Mouse (Mus musculus) heart, embryonic 10.5 days (tissue): ENCODE measurements around the gene Nisch. TPM values are rescaled to one million over a fixed set of nuclear protein-coding genes. Genes with fewer than 3 reads are reported as not detected.

Source experiments
- DNase-seq: peaks from one replicate; pipeline ENCODE4 v3.0.0-alpha.2; 2017; ENCODE audit warnings: low spot score
- H3K27ac ChIP-seq: fragments of 300-500 bp; sonication (generic); 2 replicates; pipeline ENCODE4 v1.5.1; 2016; ENCODE audit warnings: mild to moderate bottlenecking
- H3K27me3 ChIP-seq: fragments of 300-500 bp; sonication (generic); 2 replicates; pipeline ENCODE4 v1.6.1; 2016; ENCODE audit warnings: mild to moderate bottlenecking; ENCODE audit not compliant: poor library complexity, insufficient read depth, severe bottlenecking
- H3K36me3 ChIP-seq: fragments of 300-500 bp; sonication (generic); 2 replicates; pipeline ENCODE4 v1.6.1; 2016; ENCODE audit warnings: mild to moderate bottlenecking, moderate library complexity
- H3K4me1 ChIP-seq: fragments of 300-500 bp; sonication (generic); 2 replicates; pipeline ENCODE4 v1.6.1; 2016; ENCODE audit warnings: mild to moderate bottlenecking
- H3K4me3 ChIP-seq: fragments of 300-500 bp; sonication (generic); 2 replicates; pipeline ENCODE4 v1.5.1; 2016; ENCODE audit warnings: mild to moderate bottlenecking, moderate library complexity
- H3K9me3 ChIP-seq: fragments of 300-500 bp; sonication (generic); 2 replicates; pipeline ENCODE4 v1.6.1; 2016; ENCODE audit warnings: mild to moderate bottlenecking, moderate library complexity
- WGBS: fragments of 180-500 bp; shearing (Covaris S2); methylation state at CpG from one replicate; pipeline ENCODE4 v1.1.7; 2016; 5-methylcytosine and 5-hydroxymethylcytosine counted together
- polyA plus RNA-seq: library from polyadenylated mRNA; unstranded; fragments of >200 nt; fragmentation: Nextera tagmentation; extraction: Ambion mirVana; gene quantifications from 2 replicates; pipeline ENCODE4 v1.2.1, GENCODE M21; 2016

The Nisch gene
- polyA plus RNA-seq, 1 experiment from 2014 or later, result 457 TPM

DNA sequence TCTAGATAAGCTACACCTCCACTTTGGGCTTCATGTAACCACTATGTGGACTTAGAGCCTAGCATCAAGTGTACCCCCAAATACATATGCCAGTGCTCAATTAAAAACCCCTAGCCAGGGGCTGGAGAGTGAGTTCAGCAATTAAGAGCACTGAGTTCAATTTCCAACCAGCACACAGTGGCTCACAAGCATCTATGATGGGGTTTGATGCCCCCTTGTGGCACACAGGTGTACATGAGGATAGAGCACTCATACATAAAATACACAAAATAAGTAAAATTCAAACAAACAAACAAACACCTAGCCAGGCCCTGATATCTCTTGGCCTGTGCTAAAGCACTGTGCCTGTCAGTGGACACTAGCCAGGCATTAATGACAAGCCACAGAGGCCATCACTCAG is 20.8 kb downstream of the Nisch start:
- Histone ChIP-seq H3K27me3 (no peaks in the 10 kb centered on the region), H3K4me3 (no peak overlapping the region), H3K4me1 (peaks cover 31% of the 10 kb centered on the region), H3K36me3 (peaks cover 98% of the 10 kb centered on the region), H3K9me3 (no peaks in the 10 kb centered on the region), H3K27ac (peak overlapping the region; percentile 69)
- no peak for DNase-seq

DNA sequence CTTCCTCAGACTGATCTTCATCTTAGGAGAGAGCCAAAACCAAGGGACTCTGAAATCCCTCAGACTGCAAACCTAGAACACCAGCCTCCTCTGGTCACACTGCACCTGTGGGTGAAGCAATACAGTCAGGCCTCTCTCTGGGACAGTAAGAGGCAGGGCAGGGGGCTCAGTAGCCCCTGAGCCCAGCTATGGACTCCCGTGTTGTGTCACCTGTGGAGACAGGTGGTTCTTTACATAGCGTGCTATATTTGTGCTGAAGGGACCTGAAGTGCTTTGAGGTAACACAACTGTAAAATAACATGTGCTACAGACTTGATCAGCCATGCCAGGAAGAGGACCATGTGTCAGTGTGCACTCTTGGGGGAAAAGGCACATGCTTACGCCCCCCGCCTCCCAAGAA is 21.2 kb downstream of the Nisch start:
- no peaks in the 10 kb centered on the region for H3K27me3 ChIP-seq
- 87% methylated on average over 4 of the region's 4 CpGs for WGBS
- DNase-seq, result no peak
- H3K9me3 ChIP-seq, result no peaks in the 10 kb centered on the region
- peaks cover 30% of the 10 kb centered on the region for H3K4me1 ChIP-seq
- H3K4me3 ChIP-seq, result no peak overlapping the region
- H3K36me3 ChIP-seq, result peaks cover 98% of the 10 kb centered on the region
- peak overlapping the region; percentile 69 for H3K27ac ChIP-seq

DNA sequence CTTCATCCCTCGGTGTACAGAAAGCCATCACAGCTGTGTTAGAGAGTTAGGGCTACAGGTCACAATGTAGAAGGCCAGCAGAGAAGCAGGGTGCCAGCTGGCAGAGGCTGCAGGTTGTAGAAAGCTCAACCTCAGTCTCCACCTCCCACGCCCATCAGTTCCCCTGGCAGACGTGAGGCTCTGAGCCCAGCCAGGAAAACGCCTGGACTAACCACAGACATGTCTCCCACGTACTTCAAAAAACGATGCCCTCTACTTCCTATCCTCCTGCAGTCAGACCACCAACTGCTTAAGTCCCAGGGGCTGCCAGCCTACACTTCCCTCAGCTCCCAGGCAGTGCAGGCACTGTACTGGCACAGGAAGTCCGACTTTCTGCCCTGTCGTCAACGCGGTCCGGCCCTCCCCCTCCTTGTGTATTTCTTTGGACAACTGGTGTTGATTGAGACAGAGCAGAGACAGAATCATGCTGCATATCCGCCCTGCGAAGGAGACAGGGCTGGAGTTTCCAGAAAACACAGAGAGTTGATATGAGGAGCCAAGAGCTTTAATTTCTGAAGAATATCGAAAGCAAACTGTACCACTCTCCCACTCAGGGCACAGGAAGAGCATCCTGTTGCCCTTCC is 21.7 kb downstream of the Nisch start:
- WGBS, result 52% methylated on average over 14 of the region's 14 CpGs
- Histone ChIP-seq H3K4me3 (peak overlapping the region; percentile 13; the same call in 1 of the 2 replicates), H3K36me3 (peaks cover 98% of the 10 kb centered on the region), H3K27me3 (no peaks in the 10 kb centered on the region), H3K9me3 (no peaks in the 10 kb centered on the region), H3K27ac (peak overlapping the region; percentile 69), H3K4me1 (peaks cover 27% of the 10 kb centered on the region)
- DNase-seq, result no peak

DNA sequence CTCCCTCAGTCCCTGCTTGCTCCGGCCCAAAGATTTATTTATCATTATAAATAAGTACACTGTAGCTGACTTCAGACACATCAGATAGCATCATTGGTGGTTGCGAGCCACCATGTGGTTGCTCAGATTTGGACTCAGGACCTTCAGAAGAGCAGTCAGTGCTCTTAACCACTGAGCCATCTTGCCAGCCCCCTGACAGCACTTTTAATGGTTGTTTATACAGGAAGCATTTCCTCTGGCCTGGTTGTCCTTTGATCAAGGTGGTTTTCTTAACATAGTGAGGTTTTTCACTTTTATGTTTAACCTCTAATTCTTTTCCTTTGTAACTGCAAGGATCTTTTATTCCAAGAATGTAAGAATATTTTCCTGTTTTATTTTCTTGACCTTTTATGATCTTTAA is 22.3 kb downstream of the Nisch start:
- Histone ChIP-seq H3K27me3 (no peaks in the 10 kb centered on the region), H3K9me3 (no peaks in the 10 kb centered on the region), H3K4me3 (no peak overlapping the region), H3K27ac (no peak overlapping the region), H3K36me3 (peaks cover 98% of the 10 kb centered on the region), H3K4me1 (peaks cover 31% of the 10 kb centered on the region)
- WGBS, result 88% methylated on average over 2 of the region's 2 CpGs
- no peak for DNase-seq

DNA sequence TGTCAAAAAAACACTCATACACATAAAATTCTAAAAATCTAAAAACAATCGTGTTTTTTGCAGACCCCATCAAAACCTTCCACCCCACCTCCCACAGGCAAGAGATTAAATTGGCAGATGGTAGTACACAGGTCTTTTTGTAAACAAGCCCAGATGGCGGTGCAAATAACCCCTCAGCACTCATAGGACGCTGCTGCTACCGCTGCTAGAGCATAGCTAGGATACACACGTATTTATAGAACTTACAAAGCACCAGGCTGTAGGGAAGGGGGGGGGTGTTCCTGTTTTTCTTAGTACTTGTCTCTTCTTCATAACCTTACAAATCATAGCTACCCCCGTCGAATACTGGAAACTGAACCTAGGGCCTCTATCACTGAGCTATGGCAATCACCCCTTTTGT is 23.0 kb downstream of the Nisch start:
- WGBS, result 90% methylated on average over 7 of the region's 7 CpGs

DNA sequence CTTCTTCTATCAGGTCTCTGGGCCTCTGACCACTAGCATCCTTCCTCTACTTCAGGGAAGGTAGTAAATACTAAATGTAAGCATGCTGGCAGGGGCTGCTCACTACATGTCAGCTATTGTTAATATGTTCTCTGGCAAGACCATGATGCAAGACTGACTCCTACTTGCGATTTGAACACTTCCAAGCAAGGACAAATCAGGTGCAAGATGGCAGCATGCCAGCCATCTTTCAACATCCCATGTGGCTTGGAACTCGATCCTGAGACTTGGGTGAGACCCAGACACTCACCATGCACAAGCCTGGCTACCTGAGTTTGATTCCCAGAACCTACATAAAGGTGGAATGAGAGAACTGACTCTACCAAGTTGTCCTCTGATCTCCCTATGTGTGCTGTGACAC is 24.8 kb downstream of the Nisch start:
- H3K9me3 ChIP-seq, result no peaks in the 10 kb centered on the region
- WGBS, result 62% methylated on average over 2 of the region's 2 CpGs
- no peak for DNase-seq
- no peak overlapping the region for H3K4me3 ChIP-seq
- no peak overlapping the region for H3K27ac ChIP-seq
- H3K36me3 ChIP-seq, result peaks cover 98% of the 10 kb centered on the region
- peaks cover 35% of the 10 kb centered on the region for H3K4me1 ChIP-seq
- H3K27me3 ChIP-seq, result no peaks in the 10 kb centered on the region

More for the DNA sequence above, 23.0 kb downstream of the Nisch start:
- Histone ChIP-seq H3K36me3 (peaks cover 98% of the 10 kb centered on the region), H3K4me3 (no peak overlapping the region), H3K9me3 (no peaks in the 10 kb centered on the region), H3K27ac (no peak overlapping the region), H3K27me3 (no peaks in the 10 kb centered on the region), H3K4me1 (peaks cover 37% of the 10 kb centered on the region)
- DNase-seq, result no peak

DNA sequence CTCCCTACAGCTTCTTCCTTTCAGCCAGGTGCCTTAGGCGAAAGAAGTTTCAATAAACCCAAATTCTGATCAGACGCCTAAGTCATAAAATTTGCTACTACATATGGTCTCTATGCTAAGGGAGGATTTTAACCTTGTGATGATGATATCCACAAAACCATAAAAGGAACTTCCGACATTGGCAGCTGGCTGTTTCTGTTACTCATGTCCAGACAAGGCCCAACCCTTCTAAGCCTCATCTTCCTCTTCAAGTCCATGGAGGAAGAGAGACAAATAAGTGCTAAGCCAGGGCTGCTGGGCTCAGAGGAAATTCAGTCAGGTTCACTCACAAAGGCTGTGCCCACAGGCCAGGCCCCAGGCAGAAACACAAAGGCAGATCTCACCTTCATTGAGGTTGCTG is 27.4 kb downstream of the Nisch start:
- H3K4me1 ChIP-seq, result peaks cover 20% of the 10 kb centered on the region

DNA sequence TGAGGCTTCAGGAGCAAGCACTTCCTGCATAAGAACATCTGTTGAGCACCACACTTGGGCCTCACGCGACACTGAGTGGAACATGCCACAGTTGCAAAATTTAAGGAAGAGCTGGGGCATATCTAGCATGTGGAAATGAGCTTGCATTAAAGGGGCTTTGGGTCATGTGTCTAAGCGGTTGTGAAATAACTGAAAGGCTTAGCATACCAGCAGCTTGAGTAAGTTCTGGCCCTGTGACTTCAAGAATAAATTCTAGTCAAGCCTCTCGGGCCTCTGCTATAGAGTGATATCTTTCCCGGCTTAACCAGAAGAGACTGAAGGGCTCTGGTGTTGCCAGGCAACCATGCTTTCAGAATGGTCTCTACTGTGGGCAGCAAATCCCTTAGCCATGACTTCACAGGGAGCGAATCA is 28.0 kb downstream of the Nisch start:
- no peaks in the 10 kb centered on the region for H3K27me3 ChIP-seq
- WGBS, result 64% methylated on average over 6 of the region's 6 CpGs
- no peak overlapping the region for H3K4me3 ChIP-seq
- H3K4me1 ChIP-seq, result peaks cover 23% of the 10 kb centered on the region
- peaks cover 100% of the 10 kb centered on the region for H3K36me3 ChIP-seq
- no peaks in the 10 kb centered on the region for H3K9me3 ChIP-seq
- no peak overlapping the region for H3K27ac ChIP-seq
- no peak for DNase-seq

More for the DNA sequence above, 27.4 kb downstream of the Nisch start:
- H3K27me3 ChIP-seq, result no peaks in the 10 kb centered on the region
- 86% methylated on average over 3 of the region's 3 CpGs for WGBS
- no peak for DNase-seq
- H3K9me3 ChIP-seq, result no peaks in the 10 kb centered on the region
- no peak overlapping the region for H3K4me3 ChIP-seq
- no peak overlapping the region for H3K27ac ChIP-seq
- peaks cover 100% of the 10 kb centered on the region for H3K36me3 ChIP-seq

DNA sequence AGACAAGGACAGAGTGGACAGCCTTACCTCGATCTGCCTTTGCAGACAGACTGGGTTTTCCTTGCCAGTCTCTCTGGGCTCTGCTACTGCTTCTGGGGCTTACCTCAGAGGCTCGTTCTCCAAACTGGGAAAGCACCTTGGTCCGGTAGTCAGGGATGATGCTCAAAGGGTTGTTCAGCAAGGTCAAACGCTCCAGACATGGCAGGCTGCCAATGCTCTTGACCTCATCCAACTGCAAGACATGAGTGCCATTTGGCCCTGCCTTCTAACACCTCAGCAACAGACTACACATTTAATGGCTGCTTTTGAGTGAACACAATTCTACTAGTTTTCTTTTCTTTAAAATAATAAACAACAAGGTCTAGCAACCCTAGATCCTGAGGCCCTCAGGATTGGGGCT is 30.1 kb downstream of the Nisch start:
- Histone ChIP-seq H3K36me3 (peaks cover 100% of the 10 kb centered on the region), H3K4me1 (peaks cover 29% of the 10 kb centered on the region), H3K27ac (0 out of 2 replicates have a peak overlapping the region, but pooled peaks have one; percentile 2), H3K9me3 (no peaks in the 10 kb centered on the region), H3K27me3 (no peaks in the 10 kb centered on the region), H3K4me3 (no peak overlapping the region)
- WGBS, result 72% methylated on average over 4 of the region's 4 CpGs
- DNase-seq, result no peak

DNA sequence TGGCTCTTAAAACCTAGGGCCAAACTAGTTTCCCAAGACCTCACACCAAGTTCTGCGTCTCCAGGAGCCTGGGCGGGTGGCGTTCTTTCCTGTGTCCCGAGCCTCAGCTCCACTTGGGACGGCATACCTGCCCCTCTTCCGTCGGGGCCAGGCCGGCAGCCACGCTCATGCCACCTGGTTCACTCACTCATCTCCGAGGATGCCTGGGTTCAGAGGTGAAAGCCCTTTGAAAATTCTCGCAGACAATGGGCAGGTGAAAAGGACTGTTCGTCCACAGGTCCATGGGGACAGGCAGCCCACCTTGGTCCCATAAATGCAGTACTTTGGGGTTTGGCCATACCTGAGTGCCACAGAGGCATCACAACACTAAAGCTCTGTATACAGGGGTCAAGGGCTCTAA is 32.6 kb downstream of the Nisch start:
- Histone ChIP-seq H3K27ac (no peak overlapping the region), H3K27me3 (no peaks in the 10 kb centered on the region), H3K9me3 (no peaks in the 10 kb centered on the region), H3K4me3 (no peak overlapping the region), H3K36me3 (peaks cover 100% of the 10 kb centered on the region), H3K4me1 (peaks cover 33% of the 10 kb centered on the region)
- 90% methylated on average over 12 of the region's 12 CpGs for WGBS
- DNase-seq, result no peak

DNA sequence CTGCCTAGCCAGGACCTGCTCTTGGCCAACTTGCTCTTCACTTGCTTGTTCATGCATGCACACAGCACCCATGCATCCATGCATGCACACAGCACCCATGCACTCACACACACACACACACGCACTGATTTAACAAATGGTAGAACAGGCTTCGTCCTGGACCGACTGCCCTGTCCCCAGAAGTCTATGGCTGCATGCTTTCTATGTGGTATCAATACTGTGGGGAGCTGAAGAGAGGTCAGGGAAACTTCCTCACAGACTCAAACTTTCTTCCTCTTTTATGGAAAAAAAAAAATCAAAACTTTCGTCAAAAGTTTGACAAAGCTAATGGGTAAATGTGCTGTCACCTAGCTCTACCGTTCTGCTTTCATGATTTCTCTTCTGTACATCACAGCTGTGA is 33.2 kb downstream of the Nisch start:
- Histone ChIP-seq H3K4me3 (no peak overlapping the region), H3K27me3 (no peaks in the 10 kb centered on the region), H3K9me3 (no peaks in the 10 kb centered on the region), H3K4me1 (peaks cover 26% of the 10 kb centered on the region), H3K36me3 (peaks cover 100% of the 10 kb centered on the region), H3K27ac (no peak overlapping the region)
- WGBS, result 81% methylated on average over 5 of the region's 5 CpGs
- no peak for DNase-seq

DNA sequence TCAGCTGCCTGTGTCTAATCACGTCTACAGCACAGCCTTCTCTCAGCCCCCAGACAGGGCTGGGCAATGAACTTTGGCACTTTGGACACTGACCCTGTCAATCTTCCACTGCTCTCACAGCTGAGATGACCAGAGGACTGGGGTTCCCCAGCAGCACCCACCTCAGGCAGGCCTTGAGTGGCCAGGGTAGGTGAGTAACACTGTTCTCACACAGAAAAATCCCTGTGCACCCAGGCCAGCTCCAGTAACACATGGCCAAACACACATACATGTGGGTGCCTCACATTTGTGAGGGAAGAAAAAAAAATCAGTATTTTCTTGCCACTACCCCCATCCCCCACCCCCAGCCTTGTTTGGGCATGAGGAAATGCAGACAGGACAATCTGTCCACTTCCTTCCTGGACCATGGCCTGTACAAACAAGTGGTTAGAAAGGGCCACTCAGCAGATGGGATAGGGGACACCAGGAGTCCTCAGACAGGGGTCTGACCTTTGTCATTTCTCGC is 33.9 kb downstream of the Nisch start:
- DNase-seq, result no peak
- H3K4me1 ChIP-seq, result peaks cover 25% of the 10 kb centered on the region

DNA sequence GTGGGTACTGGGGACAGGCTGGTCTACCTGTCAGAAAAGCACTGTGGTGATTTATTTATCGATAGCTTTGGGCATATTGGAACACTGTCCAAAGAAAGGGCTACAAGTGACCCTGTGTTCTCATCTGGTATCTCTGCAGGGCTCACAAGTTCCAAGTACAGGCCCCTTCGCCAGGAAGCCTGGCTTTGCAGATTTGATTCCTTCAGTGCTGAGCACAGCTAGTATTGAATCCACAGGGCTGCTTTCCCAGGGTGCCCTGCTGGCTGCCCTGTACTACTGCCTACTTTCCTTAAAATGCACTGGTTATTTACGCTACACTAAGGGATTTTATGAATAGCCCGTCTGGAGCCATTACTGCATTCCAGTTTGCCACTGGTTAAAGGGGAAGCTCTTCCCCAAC is 35.2 kb downstream of the Nisch start:
- H3K4me1 ChIP-seq, result peaks cover 27% of the 10 kb centered on the region
- WGBS, result 80% methylated on average over 4 of the region's 4 CpGs
- peak overlapping the region; percentile 39; the same call in 1 of the 2 replicates for H3K27ac ChIP-seq
- peaks cover 98% of the 10 kb centered on the region for H3K36me3 ChIP-seq
- no peaks in the 10 kb centered on the region for H3K9me3 ChIP-seq
- H3K4me3 ChIP-seq, result no peak overlapping the region
- DNase-seq, result no peak
- no peaks in the 10 kb centered on the region for H3K27me3 ChIP-seq

More for the DNA sequence above, 33.9 kb downstream of the Nisch start:
- no peak overlapping the region for H3K27ac ChIP-seq
- H3K36me3 ChIP-seq, result peaks cover 98% of the 10 kb centered on the region
- no peaks in the 10 kb centered on the region for H3K27me3 ChIP-seq
- H3K9me3 ChIP-seq, result no peaks in the 10 kb centered on the region
- H3K4me3 ChIP-seq, result no peak overlapping the region
- 60% methylated on average over 2 of the region's 2 CpGs for WGBS
